Mouse (Mus musculus): ENCODE measurements at regions not wholly inside any gene's neighbourhood (a gene's known extent, or its start where the extent isn't known, plus 50 kb on each side); places are given as distances from the start of the nearest gene placed in this dataset.

- TF ChIP-seq CTCF (IDR thresholded peaks at IDR 0.05) (no peak), POLR2A (IDR thresholded peaks at IDR 0.05; ENCODE audit: insufficient read depth, low read depth, low read length) (no peak)
Observed at GRCm38 (mm10) chr11:18586468-18586867, 432.3 kb downstream of the Meis1 start.
